Mouse (Mus musculus) heart, embryonic 10.5 days (tissue): ENCODE measurements at regions not wholly inside any gene's neighbourhood (a gene's known extent, or its start where the extent isn't known, plus 50 kb on each side); places are given as distances from the start of the nearest gene placed in this dataset.
A peak's percentile ranks its signal among the peaks of the same experiment; 100 is the strongest.

ENCODE experiments used
- DNase-seq: peaks from one replicate; pipeline ENCODE4 v3.0.0-alpha.2; 2017; ENCODE audit warnings: low spot score
- H3K27ac ChIP-seq: fragments of 300-500 bp; sonication (generic); 2 replicates; pipeline ENCODE4 v1.5.1; 2016; ENCODE audit warnings: mild to moderate bottlenecking
- H3K27me3 ChIP-seq: fragments of 300-500 bp; sonication (generic); 2 replicates; pipeline ENCODE4 v1.6.1; 2016; ENCODE audit warnings: mild to moderate bottlenecking; ENCODE audit not compliant: poor library complexity, insufficient read depth, severe bottlenecking
- H3K36me3 ChIP-seq: fragments of 300-500 bp; sonication (generic); 2 replicates; pipeline ENCODE4 v1.6.1; 2016; ENCODE audit warnings: mild to moderate bottlenecking, moderate library complexity
- H3K4me1 ChIP-seq: fragments of 300-500 bp; sonication (generic); 2 replicates; pipeline ENCODE4 v1.6.1; 2016; ENCODE audit warnings: mild to moderate bottlenecking
- H3K4me3 ChIP-seq: fragments of 300-500 bp; sonication (generic); 2 replicates; pipeline ENCODE4 v1.5.1; 2016; ENCODE audit warnings: mild to moderate bottlenecking, moderate library complexity
- H3K9me3 ChIP-seq: fragments of 300-500 bp; sonication (generic); 2 replicates; pipeline ENCODE4 v1.6.1; 2016; ENCODE audit warnings: mild to moderate bottlenecking, moderate library complexity
- WGBS: fragments of 180-500 bp; shearing (Covaris S2); methylation state at CpG from one replicate; pipeline ENCODE4 v1.1.7; 2016; 5-methylcytosine and 5-hydroxymethylcytosine counted together

- H3K27ac ChIP-seq, result peak overlapping the region; percentile 71; the same call in 1 of the 2 replicates
- H3K9me3 ChIP-seq, result no peaks in the 10 kb centered on the region
- H3K4me1 ChIP-seq, result peaks cover 7% of the 10 kb centered on the region; the same call in 1 of the 2 replicates
- DNase-seq, result peak; percentile 78
- peak overlapping the region; percentile 42 for H3K4me3 ChIP-seq
- H3K36me3 ChIP-seq, result no peaks in the 10 kb centered on the region
- H3K27me3 ChIP-seq, result no peaks in the 10 kb centered on the region
- WGBS, result 25% methylated on average over 8 of the region's 8 CpGs
These were observed 130.1 kb downstream of the Tent5c start for GRCm38 (mm10) chr3:100359036-100359435.

GRCm38 (mm10) chr3:100333478-100333877 is 155.6 kb downstream of the Tent5c start:
- no peaks in the 10 kb centered on the region for H3K36me3 ChIP-seq
- no peaks in the 10 kb centered on the region for H3K27me3 ChIP-seq
- H3K4me1 ChIP-seq, result no peaks in the 10 kb centered on the region
- no peak overlapping the region for H3K27ac ChIP-seq
- no peaks in the 10 kb centered on the region for H3K9me3 ChIP-seq
- WGBS, result 70% methylated on average over 2 of the region's 2 CpGs
- H3K4me3 ChIP-seq, result no peak overlapping the region
- DNase-seq, result no peak

- H3K36me3 ChIP-seq, result no peaks in the 10 kb centered on the region
- H3K27ac ChIP-seq, result no peak overlapping the region
- DNase-seq, result no peak
- H3K9me3 ChIP-seq, result no peaks in the 10 kb centered on the region
- no peaks in the 10 kb centered on the region for H3K27me3 ChIP-seq
- no peak overlapping the region for H3K4me3 ChIP-seq
- H3K4me1 ChIP-seq, result no peaks in the 10 kb centered on the region
These were observed 156.2 kb upstream of the Wdr3 start for GRCm38 (mm10) chr3:100318357-100318756.

GRCm38 (mm10) chr3:100287818-100288217 is 125.6 kb upstream of the Wdr3 start:
- no peaks in the 10 kb centered on the region for H3K27me3 ChIP-seq
- H3K27ac ChIP-seq, result no peak overlapping the region
- H3K36me3 ChIP-seq, result no peaks in the 10 kb centered on the region
- no peak for DNase-seq
- no peaks in the 10 kb centered on the region for H3K9me3 ChIP-seq
- no peaks in the 10 kb centered on the region for H3K4me1 ChIP-seq
- no peak overlapping the region for H3K4me3 ChIP-seq
- 76% methylated on average over 1 of the region's 1 CpGs for WGBS

- Histone ChIP-seq H3K4me1 (no peaks in the 10 kb centered on the region), H3K36me3 (no peaks in the 10 kb centered on the region), H3K9me3 (no peaks in the 10 kb centered on the region), H3K27ac (no peak overlapping the region), H3K4me3 (no peak overlapping the region), H3K27me3 (no peaks in the 10 kb centered on the region)
- DNase-seq, result no peak
These were observed 104.8 kb upstream of the Wdr3 start for GRCm38 (mm10) chr3:100266976-100267375.

GRCm38 (mm10) chr3:100264991-100265390 is 102.8 kb upstream of the Wdr3 start:
- Histone ChIP-seq H3K4me1 (no peaks in the 10 kb centered on the region), H3K27ac (no peak overlapping the region), H3K4me3 (no peak overlapping the region), H3K9me3 (no peaks in the 10 kb centered on the region), H3K27me3 (no peaks in the 10 kb centered on the region), H3K36me3 (no peaks in the 10 kb centered on the region)
- DNase-seq, result no peak
- WGBS, result 50% methylated on average over 5 of the region's 5 CpGs
